Mouse (Mus musculus): ENCODE data around the gene Sos1. TPM values are rescaled to one million over a fixed set of nuclear protein-coding genes. Genes with fewer than 3 reads are reported as not detected.
"Not testable (repeated sequence)": the region's sequence is repeated elsewhere in the genome, so short reads cannot be mapped to it uniquely, and the experiment has no call there.

Gene Sos1
- polyA plus RNA-seq, 1 experiment from 2014 or later = 13.5 TPM

- peak overlapping the region; percentile 79 for H3K9ac ChIP-seq
- H3K27ac ChIP-seq = peak overlapping the region; percentile 97
- peak; percentile 36 for ATAC-seq (ENCODE audit: low FRiP score)
- peak overlapping the region; percentile 82 for H3K4me3 ChIP-seq (replicated peaks; ENCODE audit: low read length)
- H3K4me2 ChIP-seq (replicated peaks) = peak overlapping the region; percentile 56
- peaks cover 29% of the 10 kb centered on the region for H3K4me1 ChIP-seq (replicated peaks; ENCODE audit: control insufficient read depth, insufficient read depth, low read length)
- no peaks in the 10 kb centered on the region for H3K9me3 ChIP-seq (ENCODE audit: control insufficient read depth, low read length)
- H3K27me3 ChIP-seq (ENCODE audit: control insufficient read depth, insufficient read depth, low read length) = no peaks in the 10 kb centered on the region
- peak; percentile 64 for DNase-seq (ENCODE audit: low spot score)
- H3K36me3 ChIP-seq (replicated peaks; ENCODE audit: control insufficient read depth, insufficient read depth) = no peaks in the 10 kb centered on the region
- under 1% methylated on average over 57 of the region's 71 CpGs for WGBS
These were observed 790 bp downstream of the Sos1 start for GRCm38 (mm10) chr17:80479295-80480030.

DNA sequence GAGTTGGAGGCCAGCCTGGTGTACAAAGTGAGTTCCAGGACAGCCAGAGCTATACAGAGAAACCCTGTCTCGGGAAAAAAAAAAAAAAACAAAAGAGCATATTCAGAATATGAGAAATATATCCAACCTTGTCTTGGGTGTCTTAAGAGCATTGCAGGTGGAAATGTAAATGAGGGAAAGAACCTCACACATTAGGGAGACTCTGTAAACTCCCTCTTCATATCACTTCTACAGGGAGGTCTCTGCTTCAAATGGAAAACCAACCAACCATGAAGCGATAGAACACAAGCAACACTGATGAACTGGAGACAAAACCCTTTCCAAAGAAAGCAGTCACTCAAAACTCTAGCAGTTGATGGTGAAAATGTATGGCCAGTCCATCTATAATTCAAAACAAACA is 2.6 kb downstream of the Sos1 start:
- H3K9ac ChIP-seq = no peak overlapping the region
- no peaks in the 10 kb centered on the region for H3K36me3 ChIP-seq (replicated peaks; ENCODE audit: control insufficient read depth, insufficient read depth)
- H3K4me3 ChIP-seq (replicated peaks; ENCODE audit: low read length) = no peak overlapping the region
- no peaks in the 10 kb centered on the region for H3K9me3 ChIP-seq (ENCODE audit: control insufficient read depth, low read length)
- peaks cover 29% of the 10 kb centered on the region for H3K4me1 ChIP-seq (replicated peaks; ENCODE audit: control insufficient read depth, insufficient read depth, low read length)
- DNase-seq (ENCODE audit: low spot score) (no peak), ATAC-seq (ENCODE audit: low FRiP score) (no peak)
- H3K27ac ChIP-seq = no peak overlapping the region
- 87% methylated on average over 2 of the region's 2 CpGs for whole genome bisulfite sequencing
- H3K4me2 ChIP-seq (replicated peaks) = no peak overlapping the region
- H3K27me3 ChIP-seq (ENCODE audit: control insufficient read depth, insufficient read depth, low read length) = no peaks in the 10 kb centered on the region

- Histone ChIP-seq H3K9me3 (ENCODE audit: control insufficient read depth, low read length) (no peaks in the 10 kb centered on the region), H3K4me3 (replicated peaks; ENCODE audit: low read length) (no peak overlapping the region), H3K27me3 (ENCODE audit: control insufficient read depth, insufficient read depth, low read length) (no peaks in the 10 kb centered on the region), H3K4me1 (replicated peaks; ENCODE audit: control insufficient read depth, insufficient read depth, low read length) (peaks cover 21% of the 10 kb centered on the region), H3K4me2 (replicated peaks) (no peak overlapping the region), H3K27ac (no peak overlapping the region), H3K9ac (no peak overlapping the region), H3K36me3 (replicated peaks; ENCODE audit: control insufficient read depth, insufficient read depth) (no peaks in the 10 kb centered on the region)
- DNase-seq (ENCODE audit: low spot score) = no peak
- WGBS = 95% methylated on average over 4 of the region's 4 CpGs
- ATAC-seq (ENCODE audit: low FRiP score) = no peak
These were observed 3.8 kb downstream of the Sos1 start for GRCm38 (mm10) chr17:80476496-80476895.

- Histone ChIP-seq H3K36me3 (replicated peaks; ENCODE audit: control insufficient read depth, insufficient read depth) (no peaks in the 10 kb centered on the region), H3K27me3 (ENCODE audit: control insufficient read depth, insufficient read depth, low read length) (no peaks in the 10 kb centered on the region), H3K4me1 (replicated peaks; ENCODE audit: control insufficient read depth, insufficient read depth, low read length) (no peaks in the 10 kb centered on the region; the same call in none of the 2 replicates), H3K9ac (no peak overlapping the region), H3K4me3 (replicated peaks; ENCODE audit: low read length) (no peak overlapping the region), H3K9me3 (ENCODE audit: control insufficient read depth, low read length) (no peaks in the 10 kb centered on the region), H3K27ac (no peak overlapping the region), H3K4me2 (replicated peaks) (no peak overlapping the region)
- WGBS = 33% methylated on average over 8 of the region's 8 CpGs
- 0 out of 2 replicates have a peak, but pooled peaks have one; percentile 57 for ATAC-seq (ENCODE audit: low FRiP score)
- DNase-seq (ENCODE audit: low spot score) = no peak
These were observed 9.0 kb downstream of the Sos1 start for GRCm38 (mm10) chr17:80471056-80471802.

- H3K36me3 ChIP-seq (replicated peaks; ENCODE audit: control insufficient read depth, insufficient read depth); H3K27ac ChIP-seq; H3K4me2 ChIP-seq (replicated peaks); H3K4me3 ChIP-seq (replicated peaks; ENCODE audit: low read length); H3K9ac ChIP-seq; H3K4me1 ChIP-seq (replicated peaks; ENCODE audit: control insufficient read depth, insufficient read depth, low read length); H3K27me3 ChIP-seq (ENCODE audit: control insufficient read depth, insufficient read depth, low read length); DNase-seq (ENCODE audit: low spot score); ATAC-seq (ENCODE audit: low FRiP score); H3K9me3 ChIP-seq (ENCODE audit: control insufficient read depth, low read length): not testable (repeated sequence)
- WGBS = 43% methylated on average over 3 of the region's 3 CpGs
These were observed 11.8 kb downstream of the Sos1 start for GRCm38 (mm10) chr17:80468417-80468894.

GRCm38 (mm10) chr17:80460258-80460657 is 20.0 kb downstream of the Sos1 start:
- no peak overlapping the region for H3K27ac ChIP-seq
- 57% methylated on average over 5 of the region's 5 CpGs for WGBS
- DNase-seq (ENCODE audit: low spot score) = no peak

GRCm38 (mm10) chr17:80455648-80456047 is 24.6 kb downstream of the Sos1 start:
- no peak overlapping the region for H3K4me3 ChIP-seq (replicated peaks; ENCODE audit: low read length)
- no peak for ATAC-seq (ENCODE audit: low FRiP score)
- H3K27me3 ChIP-seq (ENCODE audit: control insufficient read depth, insufficient read depth, low read length) = no peaks in the 10 kb centered on the region
- no peak overlapping the region for H3K27ac ChIP-seq
- H3K4me2 ChIP-seq (replicated peaks) = no peak overlapping the region
- DNase-seq (ENCODE audit: low spot score) = peak; percentile 81
- no peaks in the 10 kb centered on the region for H3K4me1 ChIP-seq (replicated peaks; ENCODE audit: control insufficient read depth, insufficient read depth, low read length)
- no peaks in the 10 kb centered on the region for H3K9me3 ChIP-seq (ENCODE audit: control insufficient read depth, low read length)
- peaks cover 34% of the 10 kb centered on the region for H3K36me3 ChIP-seq (replicated peaks; ENCODE audit: control insufficient read depth, insufficient read depth)
- H3K9ac ChIP-seq = no peak overlapping the region
- 44% methylated on average over 2 of the region's 2 CpGs for whole genome bisulfite sequencing

More at GRCm38 (mm10) chr17:80460258-80460657, 20.0 kb downstream of the Sos1 start:
- no peaks in the 10 kb centered on the region for H3K27me3 ChIP-seq (ENCODE audit: control insufficient read depth, insufficient read depth, low read length)
- H3K36me3 ChIP-seq (replicated peaks; ENCODE audit: control insufficient read depth, insufficient read depth) = peaks cover 7% of the 10 kb centered on the region
- no peaks in the 10 kb centered on the region for H3K9me3 ChIP-seq (ENCODE audit: control insufficient read depth, low read length)
- H3K9ac ChIP-seq = no peak overlapping the region
- no peak overlapping the region for H3K4me2 ChIP-seq (replicated peaks)
- no peak for ATAC-seq (ENCODE audit: low FRiP score)
- peaks cover 6% of the 10 kb centered on the region; the same call in 1 of the 2 replicates for H3K4me1 ChIP-seq (replicated peaks; ENCODE audit: control insufficient read depth, insufficient read depth, low read length)
- no peak overlapping the region for H3K4me3 ChIP-seq (replicated peaks; ENCODE audit: low read length)

- Histone ChIP-seq H3K9me3 (ENCODE audit: control insufficient read depth, low read length) (no peaks in the 10 kb centered on the region), H3K4me3 (replicated peaks; ENCODE audit: low read length) (no peak overlapping the region), H3K4me1 (replicated peaks; ENCODE audit: control insufficient read depth, insufficient read depth, low read length) (no peaks in the 10 kb centered on the region), H3K27me3 (ENCODE audit: control insufficient read depth, insufficient read depth, low read length) (no peaks in the 10 kb centered on the region), H3K27ac (no peak overlapping the region), H3K4me2 (replicated peaks) (no peak overlapping the region), H3K9ac (no peak overlapping the region), H3K36me3 (replicated peaks; ENCODE audit: control insufficient read depth, insufficient read depth) (peaks cover 62% of the 10 kb centered on the region)
- ATAC-seq (ENCODE audit: low FRiP score) (no peak), DNase-seq (ENCODE audit: low spot score) (no peak)
- WGBS = 33% methylated on average over 3 of the region's 3 CpGs
These were observed 29.7 kb downstream of the Sos1 start for GRCm38 (mm10) chr17:80450426-80451030.

GRCm38 (mm10) chr17:80446470-80446869 is 33.8 kb downstream of the Sos1 start:
- DNase-seq (ENCODE audit: low spot score) (no peak), ATAC-seq (ENCODE audit: low FRiP score) (no peak)
- Histone ChIP-seq H3K27me3 (ENCODE audit: control insufficient read depth, insufficient read depth, low read length) (no peaks in the 10 kb centered on the region), H3K4me2 (replicated peaks) (no peak overlapping the region), H3K4me3 (replicated peaks; ENCODE audit: low read length) (no peak overlapping the region), H3K9me3 (ENCODE audit: control insufficient read depth, low read length) (no peaks in the 10 kb centered on the region), H3K36me3 (replicated peaks; ENCODE audit: control insufficient read depth, insufficient read depth) (peaks cover 72% of the 10 kb centered on the region), H3K27ac (no peak overlapping the region), H3K4me1 (replicated peaks; ENCODE audit: control insufficient read depth, insufficient read depth, low read length) (no peaks in the 10 kb centered on the region), H3K9ac (no peak overlapping the region)
- 98% methylated on average over 5 of the region's 5 CpGs for WGBS

Measured in hindbrain, embryonic 14.5 days (tissue).